Mouse (Mus musculus) layer of hippocampus, postnatal 36 days (tissue): ENCODE results near the gene Ch25h. TPM values are rescaled to one million over a fixed set of nuclear protein-coding genes. Genes with fewer than 3 reads are reported as not detected.

ENCODE experiments used
- DNase-seq, 2 experiments: peaks; one replicate each; pipeline ENCODE4 v3.0.0; 2022
- total RNA-seq, 2 experiments: library from RNA; stranded (reverse); gene quantifications; 2 replicates each; pipeline ENCODE4 v1.2.3; 2021

The Ch25h gene
- 1 to 10 TPM in 1 of 2 experiments, under 1 TPM in 1; 0.50 to 1.2 TPM for total RNA-seq

- peak in 1 of 2 experiments; percentile 21 for DNase-seq
Measured at GRCm38 (mm10) chr19:34474991-34475971, at the start of gene Ch25h. Gene Ch25h (minus strand): TSS chr19:34475164.

- DNase-seq = no peak
Measured at GRCm38 (mm10) chr19:34524646-34525045, 49.7 kb upstream of the Ch25h start.

DNA sequence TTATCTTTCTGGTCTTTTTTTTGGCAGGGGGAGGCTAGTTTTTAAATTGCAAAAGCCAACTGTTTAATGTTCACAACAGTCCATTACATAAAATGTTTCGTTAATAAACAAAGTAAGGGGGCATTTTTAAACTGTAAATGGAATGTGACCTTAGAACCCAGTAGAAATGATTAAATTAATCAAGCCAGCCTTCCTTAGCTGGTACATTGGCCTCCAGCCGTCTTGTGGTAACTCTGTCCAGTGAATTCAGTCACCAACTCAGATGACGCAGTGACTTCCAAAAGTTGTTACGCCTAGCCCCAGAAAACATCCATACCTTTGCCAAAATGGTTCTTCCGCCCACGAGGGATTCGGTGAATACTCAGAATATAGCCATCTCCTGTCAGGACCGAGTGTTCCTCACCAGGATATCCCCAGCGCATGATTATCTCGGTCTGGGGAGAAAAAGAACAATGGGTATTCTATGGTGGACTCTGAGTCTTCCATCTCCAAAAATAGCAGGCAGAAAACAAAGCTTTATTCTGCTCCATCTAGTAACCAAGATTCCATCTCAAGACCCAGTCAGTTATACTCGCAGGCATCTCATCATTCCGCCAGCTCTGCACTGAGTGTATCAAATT lies 48.3 kb upstream of the Ch25h start:
- no peak for DNase-seq

- DNase-seq = no peak
Measured at GRCm38 (mm10) chr19:34521978-34522377, 47.0 kb upstream of the Ch25h start.

- no peak for DNase-seq
Measured at GRCm38 (mm10) chr19:34521361-34521760, 46.4 kb upstream of the Ch25h start.

DNA sequence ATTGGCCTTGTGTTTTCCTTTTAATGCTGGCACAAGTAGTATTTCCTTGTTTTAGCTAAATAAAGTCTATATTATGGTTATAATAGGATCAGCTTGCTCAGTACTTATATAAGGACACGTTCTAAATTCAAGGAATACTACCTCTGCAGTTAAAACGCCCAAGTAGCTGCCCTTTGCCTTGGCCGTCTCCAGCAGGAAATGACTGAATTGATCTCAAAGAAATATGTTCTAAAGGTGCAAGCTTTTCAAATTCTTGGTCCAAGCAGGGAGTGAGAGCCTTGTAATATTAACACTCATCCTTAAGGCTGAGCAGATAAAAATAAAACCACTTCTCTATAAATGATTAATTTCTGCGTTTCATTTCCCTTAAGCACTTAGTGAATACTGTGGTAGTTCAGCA lies 45.1 kb upstream of the Ch25h start:
- DNase-seq = no peak

DNA sequence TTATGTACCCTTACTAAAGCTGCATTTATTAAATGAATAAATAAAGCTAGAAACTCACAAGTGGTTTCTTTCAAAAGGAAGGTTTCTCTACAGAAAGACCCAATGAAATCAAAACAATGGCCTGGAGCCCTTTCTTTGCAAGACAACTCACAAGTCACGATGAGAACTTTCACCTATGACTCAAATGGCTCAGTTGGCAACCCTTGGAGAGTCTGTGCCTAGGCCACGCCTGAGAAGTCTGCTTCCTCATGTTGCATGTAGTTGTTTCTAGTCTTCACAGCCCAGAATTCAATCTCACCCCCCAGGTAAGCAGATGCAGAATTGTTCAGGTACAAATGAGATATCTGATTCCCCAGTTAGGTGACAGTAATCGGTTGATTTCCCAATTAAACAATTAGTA lies 44.7 kb upstream of the Ch25h start:
- no peak for DNase-seq

DNA sequence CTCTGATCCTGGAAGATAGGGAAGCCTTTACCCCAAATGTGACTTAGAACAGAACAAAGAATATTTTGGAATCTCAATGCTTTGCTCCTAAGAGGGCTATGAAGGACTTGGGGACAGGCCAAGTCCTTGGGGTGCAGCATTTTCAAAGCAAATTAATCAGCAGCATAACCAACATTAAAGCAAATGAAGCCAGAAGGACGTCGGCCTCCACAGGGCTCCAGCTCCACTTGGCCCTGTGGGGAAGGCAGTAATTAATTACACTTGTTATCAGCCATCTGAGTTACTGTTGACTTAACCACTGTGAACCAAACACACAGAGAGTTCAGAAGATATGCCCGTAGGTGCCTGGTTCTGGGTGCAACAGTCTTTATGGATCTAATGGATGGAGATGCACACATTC lies 43.8 kb upstream of the Ch25h start:
- DNase-seq = no peak

- DNase-seq = no peak
Measured at GRCm38 (mm10) chr19:34517812-34518594, 43.0 kb upstream of the Ch25h start.

- DNase-seq = no peak
Measured at GRCm38 (mm10) chr19:34517197-34517596, 42.2 kb upstream of the Ch25h start.

- no peak for DNase-seq
Measured at GRCm38 (mm10) chr19:34516346-34516745, 41.4 kb upstream of the Ch25h start.

- no peak for DNase-seq
Measured at GRCm38 (mm10) chr19:34515681-34516080, 40.7 kb upstream of the Ch25h start.

- DNase-seq = no peak
Measured at GRCm38 (mm10) chr19:34511528-34511927, 36.6 kb upstream of the Ch25h start.

DNA sequence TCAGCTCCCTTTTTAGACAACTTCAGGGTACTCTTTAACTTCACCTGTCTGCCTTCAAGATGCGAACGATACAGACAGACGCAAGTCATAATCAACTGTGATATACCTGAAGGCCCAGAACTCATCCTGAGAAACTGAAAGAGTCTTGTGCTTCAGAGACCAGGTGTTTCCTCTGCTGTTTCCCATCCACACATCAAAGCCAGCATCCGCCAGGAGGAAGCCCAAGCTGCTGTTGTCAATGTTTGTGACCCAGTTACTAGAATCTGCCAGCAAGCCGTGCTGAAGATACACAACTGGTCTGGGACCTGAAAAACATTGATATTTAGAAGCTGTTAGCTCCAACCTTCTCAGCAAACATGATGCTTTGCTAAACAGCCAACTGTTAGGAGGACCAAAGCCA lies 35.8 kb upstream of the Ch25h start:
- DNase-seq = no peak

- no peak for DNase-seq
Measured at GRCm38 (mm10) chr19:34505161-34505721, 30.3 kb upstream of the Ch25h start.

DNA sequence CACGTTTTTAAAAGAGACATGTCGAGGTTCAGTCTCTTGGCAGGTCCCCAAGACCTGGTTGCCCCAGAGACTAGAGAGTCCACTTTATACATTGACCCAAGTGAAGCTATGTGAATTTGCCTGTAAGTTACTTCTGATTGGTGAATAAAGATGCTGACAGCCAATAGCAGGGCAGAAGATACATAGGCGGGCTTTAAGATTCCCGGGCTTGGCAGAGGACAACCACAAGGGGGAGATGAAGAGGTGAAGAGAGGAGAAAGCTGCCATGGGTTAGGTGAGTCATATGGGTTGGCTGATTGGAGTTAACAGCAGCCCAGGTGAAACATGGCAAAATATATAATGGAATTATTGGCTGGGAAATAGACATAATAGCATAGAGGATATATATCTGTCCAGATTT lies 25.8 kb upstream of the Ch25h start:
- DNase-seq = peak; percentile 41 to 49

- no peak for DNase-seq
Measured at GRCm38 (mm10) chr19:34496353-34496752, 21.4 kb upstream of the Ch25h start.

DNA sequence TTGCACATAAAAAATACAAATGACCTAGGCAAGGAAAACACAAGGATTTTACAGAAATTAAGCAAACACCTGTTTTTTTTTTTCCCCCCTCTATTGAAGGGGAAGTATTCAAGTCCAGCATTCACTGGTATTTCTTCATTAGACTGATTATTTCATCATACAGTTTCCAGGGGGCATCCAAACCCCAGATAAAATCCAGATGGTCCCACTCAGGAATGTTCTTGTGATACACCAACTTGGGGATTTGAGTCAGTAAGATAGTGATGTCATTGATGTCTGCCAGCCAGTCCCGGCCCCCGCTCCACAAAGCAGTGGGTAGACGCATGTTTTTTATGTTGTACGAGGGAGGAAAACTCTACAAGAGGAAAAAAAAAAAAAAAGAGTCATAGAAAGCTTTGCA lies 18.9 kb upstream of the Ch25h start:
- no peak for DNase-seq

GRCm38 (mm10) chr19:34483547-34483946 lies 8.6 kb upstream of the Ch25h start:
- DNase-seq = peak in 1 of 2 experiments; percentile 26

DNA sequence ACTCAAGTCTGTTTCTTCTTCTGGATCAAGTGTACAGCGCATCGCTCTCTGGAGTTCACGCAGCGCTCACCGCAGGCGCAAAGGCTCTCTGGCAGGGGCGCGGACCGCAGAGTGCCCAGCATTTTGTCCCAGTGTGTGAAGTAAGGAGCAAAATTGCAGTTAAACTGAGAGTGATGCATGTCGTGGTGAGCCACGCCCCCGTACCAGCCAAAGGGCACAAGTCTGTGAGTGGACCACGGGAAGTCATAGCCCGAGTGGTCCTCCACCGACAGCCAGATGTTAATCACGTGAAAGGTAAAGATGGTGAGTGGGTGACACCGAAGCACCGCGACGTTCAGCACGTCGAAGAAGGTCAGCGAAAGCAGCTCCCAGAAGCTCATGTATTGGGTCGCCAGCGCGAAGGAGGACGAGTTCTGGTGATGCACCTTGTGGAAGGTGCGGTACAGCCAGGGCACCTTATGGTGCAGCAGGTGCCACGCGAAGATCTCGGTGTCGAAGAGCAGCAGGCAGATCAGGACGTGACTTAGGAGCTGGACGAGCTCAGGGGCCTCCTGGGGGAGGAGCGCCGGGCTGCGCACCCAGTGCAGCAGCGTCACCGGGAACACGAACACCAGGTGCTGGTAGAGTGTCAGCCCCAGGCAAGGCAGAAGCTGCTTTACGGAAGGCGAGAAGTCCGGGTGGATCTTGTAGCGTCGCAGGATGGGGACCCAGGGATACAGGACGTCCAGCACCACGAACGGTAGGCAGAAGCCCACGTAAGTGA lies 555 bp downstream of the Ch25h start:
- DNase-seq = peak in 1 of 2 experiments; percentile 14

GRCm38 (mm10) chr19:34471703-34472102 lies 3.3 kb downstream of the Ch25h start:
- DNase-seq = no peak

- no peak for DNase-seq
Measured at GRCm38 (mm10) chr19:34468794-34469193, 6.2 kb downstream of the Ch25h start.
